Mouse (Mus musculus) kidney, adult 10 weeks (tissue): ENCODE results near the gene Hmx2. TPM values are rescaled to one million over a fixed set of nuclear protein-coding genes. Genes with fewer than 3 reads are reported as not detected.

Source experiments
- polyA plus RNA-seq: library from polyadenylated mRNA; stranded (reverse); fragments of 350-450 nt; fragmentation: Illumina TruSeq; extraction: RNeasy Lipid Tissue Mini Kit (QIAGEN cat#74804); gene quantifications from one replicate; pipeline ENCODE4 v1.2.3, GENCODE M21; 2014; ENCODE audit warnings: low read depth, low replicate concordance

Hmx2 gene
- 3.8 TPM for polyA plus RNA-seq

GRCm38 (mm10) chr7:131548473-131548872 lies at the start of gene Hmx2:
Gene Hmx2, plus strand, starts transcription at chr7:131548773.

GRCm38 (mm10) chr7:131542115-131542871 lies 6.3 kb upstream of the Hmx2 start, which contains the start of gene Hmx3:
Gene Hmx3, plus strand, starts transcription at chr7:131542867.

GRCm38 (mm10) chr7:131559986-131560696 lies 11.6 kb downstream of the Hmx2 start, which contains the start of gene Bub3:
Gene Bub3, plus strand, starts transcription at chr7:131560222.

Other genes with a start within 250 kb of the Hmx2 start
- gene Cuzd1, start 226.5 kb upstream of the Hmx2 start, polyA plus RNA-seq = 0.57 TPM
- gene Fam24b, start 219.3 kb upstream of the Hmx2 start, polyA plus RNA-seq = not detected
- not detected for gene Fam24a, start 214.9 kb upstream of the Hmx2 start, polyA plus RNA-seq
- 3.6 TPM for gene 2310057M21Rik, start 186.0 kb upstream of the Hmx2 start, polyA plus RNA-seq
- 44.8 TPM for gene Pstk, start 177.6 kb upstream of the Hmx2 start, polyA plus RNA-seq
- 23.4 TPM for gene Ikzf5, start 138.3 kb upstream of the Hmx2 start, polyA plus RNA-seq
- gene Acadsb, start 138.2 kb upstream of the Hmx2 start, polyA plus RNA-seq = 659 TPM
- gene Hmx3, start 5.9 kb upstream of the Hmx2 start, polyA plus RNA-seq = not detected
- 17.3 TPM for gene Bub3, start 11.4 kb downstream of the Hmx2 start, polyA plus RNA-seq